Mouse (Mus musculus): ENCODE data around the gene Sft2d2. TPM values are rescaled to one million over a fixed set of nuclear protein-coding genes. Genes with fewer than 3 reads are reported as not detected.

Sft2d2 gene
- total and polyA plus RNA-seq, 3 experiments, result 14.1 to 19.7 (median 14.9) TPM

GRCm38 (mm10) chr1:165183400-165183799, 10.8 kb downstream of the Sft2d2 start:
- 76% methylated on average over 6 of the region's 6 CpGs for WGBS
- no peak overlapping the region for H3K4me3 ChIP-seq
- H3K79me2 ChIP-seq (replicated peaks; ENCODE audit: control insufficient read depth, insufficient read depth, low read length), result no peaks in the 10 kb centered on the region
- H3K4me1 ChIP-seq (ENCODE audit: control insufficient read depth, insufficient read depth, low read length), result no peaks in the 10 kb centered on the region
- H3K9ac ChIP-seq (ENCODE audit: low read depth, low read length), result no peak overlapping the region
- no peak overlapping the region for H3K27ac ChIP-seq
- TF ChIP-seq CTCF (IDR thresholded peaks at IDR 0.05) (no peak), POLR2A (IDR thresholded peaks at IDR 0.05; ENCODE audit: insufficient read depth, low read depth, low read length) (no peak), EP300 (IDR thresholded peaks at IDR 0.05; ENCODE audit: insufficient read depth, low read depth, low read length) (no peak)
- H3K27me3 ChIP-seq (ENCODE audit: control insufficient read depth, insufficient read depth, low read length), result no peaks in the 10 kb centered on the region
- no peaks in the 10 kb centered on the region for H3K36me3 ChIP-seq (ENCODE audit: control insufficient read depth, insufficient read depth, low read length)
- intact Hi-C loops (cut with DNase I), result no loop called here
- no peak for DNase-seq

DNA sequence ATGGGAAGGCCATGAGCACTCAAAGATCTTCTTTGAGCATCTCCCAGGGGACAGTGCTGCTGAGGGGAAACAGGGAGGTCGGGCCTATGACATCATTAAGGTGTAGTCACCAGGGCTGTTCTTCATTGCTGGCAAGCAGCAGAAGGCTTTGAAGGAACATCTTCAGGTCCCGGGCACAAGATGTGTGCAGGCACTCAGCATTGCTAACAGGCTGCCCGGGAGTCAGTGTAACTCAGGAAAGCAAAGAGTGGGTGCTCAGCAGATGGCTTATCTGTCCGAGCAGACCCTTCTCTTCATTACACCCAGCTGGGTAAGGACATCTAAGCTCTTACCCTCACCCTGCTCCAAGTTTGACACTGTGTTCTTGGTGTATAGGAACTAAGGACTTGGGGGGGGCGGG, 14.9 kb downstream of the Sft2d2 start:
- WGBS, result 83% methylated on average over 5 of the region's 5 CpGs
- intact Hi-C loops (cut with DNase I), result no loop called here

DNA sequence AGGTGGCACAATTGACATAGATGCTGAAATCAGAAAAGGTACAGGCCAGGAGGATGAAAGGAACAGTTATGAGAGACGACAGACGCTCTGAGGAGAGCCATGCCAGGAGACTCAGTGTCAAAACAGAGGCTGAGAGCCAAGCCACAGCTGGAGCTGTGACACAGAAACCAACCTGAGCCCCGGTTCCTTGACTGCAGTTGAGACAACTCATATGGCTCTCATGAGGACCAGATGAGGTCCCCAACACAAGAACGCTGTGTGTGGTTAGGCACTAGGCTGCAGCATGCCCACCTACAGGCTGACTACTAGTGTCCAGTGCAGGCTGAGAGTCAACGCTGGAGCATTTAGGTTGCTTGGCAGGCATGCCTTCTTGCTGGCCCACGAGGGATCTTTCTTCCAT, 16.2 kb downstream of the Sft2d2 start:
- no peaks in the 10 kb centered on the region for H3K79me2 ChIP-seq (replicated peaks; ENCODE audit: control insufficient read depth, insufficient read depth, low read length)
- WGBS, result 74% methylated on average over 6 of the region's 6 CpGs
- no peaks in the 10 kb centered on the region for H3K36me3 ChIP-seq (ENCODE audit: control insufficient read depth, insufficient read depth, low read length)
- no peak overlapping the region for H3K9ac ChIP-seq (ENCODE audit: low read depth, low read length)
- H3K4me1 ChIP-seq (ENCODE audit: control insufficient read depth, insufficient read depth, low read length), result peaks cover 1% of the 10 kb centered on the region; the same call in 1 of the 2 replicates
- H3K27me3 ChIP-seq (ENCODE audit: control insufficient read depth, insufficient read depth, low read length), result no peaks in the 10 kb centered on the region
- no peak overlapping the region for H3K4me3 ChIP-seq
- intact Hi-C loops (cut with DNase I), result no loop called here
- no peak overlapping the region for H3K27ac ChIP-seq
- TF ChIP-seq POLR2A (IDR thresholded peaks at IDR 0.05; ENCODE audit: insufficient read depth, low read depth, low read length) (no peak), CTCF (IDR thresholded peaks at IDR 0.05) (no peak), EP300 (IDR thresholded peaks at IDR 0.05; ENCODE audit: insufficient read depth, low read depth, low read length) (no peak)
- no peak for DNase-seq

More for the DNA sequence above, 14.9 kb downstream of the Sft2d2 start:
- Histone ChIP-seq H3K9ac (ENCODE audit: low read depth, low read length) (no peak overlapping the region), H3K27ac (no peak overlapping the region), H3K36me3 (ENCODE audit: control insufficient read depth, insufficient read depth, low read length) (no peaks in the 10 kb centered on the region), H3K79me2 (replicated peaks; ENCODE audit: control insufficient read depth, insufficient read depth, low read length) (no peaks in the 10 kb centered on the region), H3K4me1 (ENCODE audit: control insufficient read depth, insufficient read depth, low read length) (peaks cover 1% of the 10 kb centered on the region; the same call in 1 of the 2 replicates), H3K4me3 (no peak overlapping the region), H3K27me3 (ENCODE audit: control insufficient read depth, insufficient read depth, low read length) (no peaks in the 10 kb centered on the region)
- TF ChIP-seq POLR2A (IDR thresholded peaks at IDR 0.05; ENCODE audit: insufficient read depth, low read depth, low read length), result no peak
- no peak for TF ChIP-seq CTCF (IDR thresholded peaks at IDR 0.05)
- no peak for TF ChIP-seq EP300 (IDR thresholded peaks at IDR 0.05; ENCODE audit: insufficient read depth, low read depth, low read length)
- no peak for DNase-seq

DNA sequence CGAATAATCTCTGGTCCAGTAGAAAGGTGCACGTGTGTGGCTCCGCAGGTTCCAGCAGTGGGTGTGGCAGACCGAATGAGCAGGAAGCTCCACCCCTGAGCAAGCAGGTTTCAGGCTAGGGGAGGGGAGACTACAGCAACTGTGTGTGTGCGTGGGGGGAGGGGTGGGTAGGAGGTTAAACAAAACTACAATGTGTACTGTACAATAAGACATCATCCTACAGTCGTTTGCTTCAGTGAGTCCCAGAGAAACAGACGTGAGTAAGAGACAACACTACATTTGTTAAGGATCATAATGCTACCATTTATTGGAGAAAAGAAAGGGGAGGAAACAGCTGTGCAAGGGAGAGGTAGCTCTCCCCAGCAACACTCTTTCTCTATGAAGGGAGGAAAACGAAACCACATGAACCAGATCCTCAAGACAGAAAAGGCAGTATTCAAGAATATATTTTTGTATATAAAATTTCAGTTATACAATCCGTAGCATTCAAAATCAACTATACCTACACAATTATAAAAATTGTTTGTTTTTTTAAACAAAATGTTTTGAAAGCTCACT, 20.1 kb downstream of the Sft2d2 start:
- TF ChIP-seq CTCF (IDR thresholded peaks at IDR 0.05), result no peak
- H3K79me2 ChIP-seq (replicated peaks; ENCODE audit: control insufficient read depth, insufficient read depth, low read length), result no peaks in the 10 kb centered on the region
- H3K27me3 ChIP-seq (ENCODE audit: control insufficient read depth, insufficient read depth, low read length), result no peaks in the 10 kb centered on the region
- intact Hi-C loops (cut with DNase I), result no loop called here
- no peak overlapping the region for H3K9ac ChIP-seq (ENCODE audit: low read depth, low read length)
- H3K27ac ChIP-seq, result no peak overlapping the region
- no peak overlapping the region for H3K4me3 ChIP-seq
- peaks cover 1% of the 10 kb centered on the region; the same call in 1 of the 2 replicates for H3K4me1 ChIP-seq (ENCODE audit: control insufficient read depth, insufficient read depth, low read length)
- WGBS, result 67% methylated on average over 9 of the region's 9 CpGs
- no peak for DNase-seq
- no peaks in the 10 kb centered on the region for H3K36me3 ChIP-seq (ENCODE audit: control insufficient read depth, insufficient read depth, low read length)

DNA sequence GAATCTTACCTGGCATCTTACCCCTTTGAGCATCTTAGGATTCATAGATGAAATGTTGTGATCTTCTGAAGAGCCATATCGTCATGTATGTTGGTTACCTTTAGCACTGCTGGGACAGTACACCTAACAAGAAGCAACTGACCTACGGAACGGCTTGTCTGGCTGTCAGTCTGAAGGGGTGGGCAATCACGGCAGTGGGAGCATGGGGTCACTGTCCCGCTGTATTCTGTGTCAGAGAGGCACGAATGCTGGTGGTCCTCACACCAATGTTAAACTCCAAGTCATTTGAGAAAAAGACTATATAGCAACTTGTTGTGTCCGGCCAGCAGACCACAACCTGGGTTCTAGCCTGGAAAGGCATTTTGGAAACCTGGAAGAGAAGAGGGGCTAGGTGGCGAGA, 23.0 kb downstream of the Sft2d2 start:
- no peaks in the 10 kb centered on the region for H3K36me3 ChIP-seq (ENCODE audit: control insufficient read depth, insufficient read depth, low read length)
- no peak overlapping the region for H3K9ac ChIP-seq (ENCODE audit: low read depth, low read length)
- H3K27ac ChIP-seq, result no peak overlapping the region
- no peaks in the 10 kb centered on the region for H3K79me2 ChIP-seq (replicated peaks; ENCODE audit: control insufficient read depth, insufficient read depth, low read length)
- intact Hi-C loops (cut with DNase I), result no loop called here
- TF ChIP-seq POLR2A (IDR thresholded peaks at IDR 0.05; ENCODE audit: insufficient read depth, low read depth, low read length) (no peak), CTCF (IDR thresholded peaks at IDR 0.05) (no peak), EP300 (IDR thresholded peaks at IDR 0.05; ENCODE audit: insufficient read depth, low read depth, low read length) (no peak)
- WGBS, result 88% methylated on average over 8 of the region's 8 CpGs
- no peaks in the 10 kb centered on the region for H3K27me3 ChIP-seq (ENCODE audit: control insufficient read depth, insufficient read depth, low read length)
- H3K4me1 ChIP-seq (ENCODE audit: control insufficient read depth, insufficient read depth, low read length), result no peaks in the 10 kb centered on the region
- H3K4me3 ChIP-seq, result no peak overlapping the region
- no peak for DNase-seq

DNA sequence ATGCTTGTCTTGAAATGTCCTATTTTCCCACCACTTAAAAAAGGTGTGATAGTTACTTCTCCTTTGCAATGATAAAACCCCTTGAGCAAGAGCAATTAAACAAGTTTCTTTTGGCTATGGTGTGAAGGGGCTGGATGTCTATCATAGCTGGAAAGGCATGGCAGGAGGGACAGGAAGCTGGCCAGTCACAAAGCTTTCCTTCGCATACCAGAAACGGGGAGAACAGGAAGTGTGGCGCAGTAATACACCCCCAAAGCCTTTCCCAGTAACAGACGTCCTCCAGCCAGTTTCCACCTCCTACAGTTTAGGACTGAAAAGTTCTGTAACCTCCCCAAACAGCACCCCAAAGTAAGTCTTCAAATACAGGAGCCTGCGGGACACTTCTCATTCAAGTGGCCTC, 24.1 kb downstream of the Sft2d2 start:
- Histone ChIP-seq H3K79me2 (replicated peaks; ENCODE audit: control insufficient read depth, insufficient read depth, low read length) (no peaks in the 10 kb centered on the region), H3K4me1 (ENCODE audit: control insufficient read depth, insufficient read depth, low read length) (no peaks in the 10 kb centered on the region), H3K27ac (no peak overlapping the region), H3K36me3 (ENCODE audit: control insufficient read depth, insufficient read depth, low read length) (no peaks in the 10 kb centered on the region), H3K9ac (ENCODE audit: low read depth, low read length) (no peak overlapping the region), H3K4me3 (no peak overlapping the region), H3K27me3 (ENCODE audit: control insufficient read depth, insufficient read depth, low read length) (no peaks in the 10 kb centered on the region)
- no peak for TF ChIP-seq CTCF (IDR thresholded peaks at IDR 0.05)
- no peak for TF ChIP-seq POLR2A (IDR thresholded peaks at IDR 0.05; ENCODE audit: insufficient read depth, low read depth, low read length)
- no peak for TF ChIP-seq EP300 (IDR thresholded peaks at IDR 0.05; ENCODE audit: insufficient read depth, low read depth, low read length)
- 34% methylated on average over 5 of the region's 5 CpGs for WGBS
- DNase-seq, result no peak
- intact Hi-C loops (cut with DNase I), result no loop called here

Data from heart, adult 2 months (tissue).